Mouse (Mus musculus): ENCODE data around the gene Vps13d. TPM values are rescaled to one million over a fixed set of nuclear protein-coding genes. Genes with fewer than 3 reads are reported as not detected.

Vps13d gene
- polyA plus RNA-seq, 1 experiment from 2014 or later: 6.6 TPM

DNA sequence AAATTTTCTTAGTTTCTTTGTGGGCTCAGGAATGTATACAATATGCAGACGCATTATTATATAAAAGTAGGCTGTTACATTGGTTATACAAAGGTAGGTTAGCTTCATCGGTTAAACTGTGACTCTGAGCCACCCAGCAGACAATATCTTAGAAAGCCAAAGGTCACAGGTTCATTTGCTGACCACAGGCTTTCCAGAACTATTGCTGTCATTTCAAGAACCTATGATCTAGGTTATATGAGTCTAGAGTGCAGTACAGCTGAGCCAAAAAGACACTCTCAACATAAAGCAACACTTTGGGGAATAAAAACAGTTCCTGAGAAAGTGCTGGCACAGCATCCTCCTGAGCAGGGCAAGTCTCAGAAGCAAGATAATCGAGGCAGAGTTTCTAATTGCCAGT is 140.4 kb downstream of the Vps13d start:
- H3K9me3 ChIP-seq (ENCODE audit: low read length): no peaks in the 10 kb centered on the region
- H3K4me1 ChIP-seq (ENCODE audit: insufficient read depth): peaks cover 19% of the 10 kb centered on the region
- no peak overlapping the region for H3K4me3 ChIP-seq (ENCODE audit: low read depth, low read length)
- DNase-seq (no peak), ATAC-seq (no peak)
- H3K4me2 ChIP-seq (ENCODE audit: low read depth, low read length): no peak overlapping the region
- peaks cover 63% of the 10 kb centered on the region for H3K36me3 ChIP-seq (replicated peaks; ENCODE audit: insufficient read depth, low read length)
- no peak overlapping the region for H3K27ac ChIP-seq (ENCODE audit: low read depth)
- WGBS (ENCODE audit: insufficient replicate concordance): 64% methylated on average over 3 of the region's 3 CpGs
- H3K27me3 ChIP-seq (ENCODE audit: insufficient read depth, low read length): no peaks in the 10 kb centered on the region
- no peak overlapping the region for H3K9ac ChIP-seq (replicated peaks)
- TF ChIP-seq EP300 (IDR thresholded peaks at IDR 0.05; ENCODE audit: low read depth) (no peak), CTCF (IDR thresholded peaks at IDR 0.05; ENCODE audit: low read depth) (no peak)

DNA sequence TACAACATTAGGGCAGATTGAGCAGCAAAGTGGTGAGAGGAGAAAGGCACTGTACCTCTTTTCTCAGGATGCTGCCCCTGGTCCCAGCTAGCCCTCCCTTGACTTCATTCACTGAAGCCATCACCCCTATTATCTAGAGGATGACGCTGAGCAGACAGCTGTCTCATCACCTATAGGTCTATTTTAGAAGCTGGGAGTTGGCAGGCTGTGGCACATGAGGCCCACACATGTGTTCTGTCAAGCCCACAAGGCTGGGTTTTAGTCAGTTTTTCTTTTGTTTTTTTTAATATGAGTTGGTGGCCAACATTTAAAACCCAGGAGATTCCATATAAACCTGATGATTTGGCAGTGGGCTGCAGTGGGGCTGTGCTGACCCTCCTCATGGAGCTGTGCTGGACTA is 142.1 kb downstream of the Vps13d start:
- ATAC-seq (no peak), DNase-seq (no peak)
- 79% methylated on average over 1 of the region's 1 CpGs for WGBS (ENCODE audit: insufficient replicate concordance)
- Histone ChIP-seq H3K9ac (replicated peaks) (no peak overlapping the region), H3K27ac (ENCODE audit: low read depth) (0 out of 2 replicates have a peak overlapping the region, but pooled peaks have one; percentile 18), H3K36me3 (replicated peaks; ENCODE audit: insufficient read depth, low read length) (peaks cover 61% of the 10 kb centered on the region), H3K4me2 (ENCODE audit: low read depth, low read length) (no peak overlapping the region), H3K4me3 (ENCODE audit: low read depth, low read length) (no peak overlapping the region), H3K4me1 (ENCODE audit: insufficient read depth) (peaks cover 24% of the 10 kb centered on the region), H3K9me3 (ENCODE audit: low read length) (no peaks in the 10 kb centered on the region), H3K27me3 (ENCODE audit: insufficient read depth, low read length) (no peaks in the 10 kb centered on the region)
- TF ChIP-seq CTCF (IDR thresholded peaks at IDR 0.05; ENCODE audit: low read depth) (no peak), EP300 (IDR thresholded peaks at IDR 0.05; ENCODE audit: low read depth) (no peak)

DNA sequence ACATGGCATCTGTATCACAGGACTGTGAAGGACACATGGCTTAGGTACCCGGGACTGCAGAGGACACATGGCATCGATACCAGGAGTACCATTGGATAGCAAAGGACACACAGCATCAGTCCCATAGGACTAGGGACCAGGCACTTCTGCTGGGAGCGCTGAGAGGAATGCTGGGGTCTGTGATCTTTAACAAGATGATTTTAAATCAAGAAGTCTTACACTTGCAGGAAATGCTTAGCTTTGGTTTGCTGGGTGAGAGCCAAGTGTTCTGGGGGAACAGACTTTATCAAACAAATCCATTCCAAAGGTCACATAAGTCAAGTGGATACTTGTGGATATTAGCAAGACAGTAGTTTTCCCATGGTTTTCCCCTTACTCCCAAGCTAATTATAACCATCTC is 142.5 kb downstream of the Vps13d start:
- DNase-seq (no peak), ATAC-seq (no peak)
- no peaks in the 10 kb centered on the region for H3K9me3 ChIP-seq (ENCODE audit: low read length)
- no peaks in the 10 kb centered on the region for H3K27me3 ChIP-seq (ENCODE audit: insufficient read depth, low read length)
- TF ChIP-seq CTCF (IDR thresholded peaks at IDR 0.05; ENCODE audit: low read depth) (no peak), EP300 (IDR thresholded peaks at IDR 0.05; ENCODE audit: low read depth) (no peak)
- H3K9ac ChIP-seq (replicated peaks): no peak overlapping the region
- H3K27ac ChIP-seq (ENCODE audit: low read depth): no peak overlapping the region
- peaks cover 24% of the 10 kb centered on the region for H3K4me1 ChIP-seq (ENCODE audit: insufficient read depth)
- no peak overlapping the region for H3K4me3 ChIP-seq (ENCODE audit: low read depth, low read length)
- WGBS (ENCODE audit: insufficient replicate concordance): 76% methylated on average over 3 of the region's 3 CpGs
- H3K4me2 ChIP-seq (ENCODE audit: low read depth, low read length): no peak overlapping the region
- peaks cover 63% of the 10 kb centered on the region for H3K36me3 ChIP-seq (replicated peaks; ENCODE audit: insufficient read depth, low read length)

DNA sequence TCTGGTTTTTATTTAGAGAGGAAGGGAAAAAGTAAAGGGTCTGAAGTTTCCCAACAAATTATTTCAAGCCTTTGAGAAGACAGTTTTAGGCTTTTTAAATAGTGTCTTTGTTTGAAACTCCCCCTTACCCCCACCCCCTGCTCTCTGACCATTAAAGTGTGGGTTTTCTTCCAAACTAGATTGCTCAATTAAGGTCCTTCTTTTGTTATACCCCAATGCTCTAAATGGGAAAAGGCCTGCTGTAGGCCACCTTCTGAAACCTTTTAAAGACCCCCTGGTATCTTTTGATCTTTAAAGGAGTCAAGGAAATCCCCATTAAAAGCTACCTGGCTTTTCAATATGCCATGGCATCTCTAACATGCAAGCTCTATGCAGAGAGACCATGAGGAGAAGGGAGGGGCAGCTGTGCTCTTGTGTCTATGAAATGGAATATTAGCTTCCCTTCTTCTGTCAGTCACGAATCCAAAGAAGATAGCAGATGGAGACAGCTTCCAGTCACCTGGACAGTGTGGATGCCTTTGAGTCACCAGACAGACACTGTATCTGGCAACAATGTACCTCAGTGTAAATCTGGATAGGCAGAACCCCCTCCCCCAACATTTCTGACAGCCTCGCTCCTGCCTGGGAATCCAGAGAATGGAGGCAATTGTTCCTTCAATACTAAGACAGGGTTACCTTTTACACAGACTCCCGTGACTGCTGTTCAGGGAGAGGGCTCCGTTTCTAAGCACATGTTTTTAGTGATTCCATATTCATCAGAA is 143.4 kb downstream of the Vps13d start:
- DNase-seq (no peak), ATAC-seq (no peak)
- TF ChIP-seq EP300 (IDR thresholded peaks at IDR 0.05; ENCODE audit: low read depth) (no peak), CTCF (IDR thresholded peaks at IDR 0.05; ENCODE audit: low read depth) (no peak)
- no peak overlapping the region for H3K9ac ChIP-seq (replicated peaks)
- peaks cover 59% of the 10 kb centered on the region for H3K36me3 ChIP-seq (replicated peaks; ENCODE audit: insufficient read depth, low read length)
- H3K27me3 ChIP-seq (ENCODE audit: insufficient read depth, low read length): no peaks in the 10 kb centered on the region
- H3K4me2 ChIP-seq (ENCODE audit: low read depth, low read length): no peak overlapping the region
- H3K4me1 ChIP-seq (ENCODE audit: insufficient read depth): peaks cover 24% of the 10 kb centered on the region
- no peak overlapping the region for H3K4me3 ChIP-seq (ENCODE audit: low read depth, low read length)
- 85% methylated on average over 4 of the region's 4 CpGs for WGBS (ENCODE audit: insufficient replicate concordance)
- 0 out of 2 replicates have a peak overlapping the region, but pooled peaks have one; percentile 5 for H3K27ac ChIP-seq (ENCODE audit: low read depth)
- no peaks in the 10 kb centered on the region for H3K9me3 ChIP-seq (ENCODE audit: low read length)

DNA sequence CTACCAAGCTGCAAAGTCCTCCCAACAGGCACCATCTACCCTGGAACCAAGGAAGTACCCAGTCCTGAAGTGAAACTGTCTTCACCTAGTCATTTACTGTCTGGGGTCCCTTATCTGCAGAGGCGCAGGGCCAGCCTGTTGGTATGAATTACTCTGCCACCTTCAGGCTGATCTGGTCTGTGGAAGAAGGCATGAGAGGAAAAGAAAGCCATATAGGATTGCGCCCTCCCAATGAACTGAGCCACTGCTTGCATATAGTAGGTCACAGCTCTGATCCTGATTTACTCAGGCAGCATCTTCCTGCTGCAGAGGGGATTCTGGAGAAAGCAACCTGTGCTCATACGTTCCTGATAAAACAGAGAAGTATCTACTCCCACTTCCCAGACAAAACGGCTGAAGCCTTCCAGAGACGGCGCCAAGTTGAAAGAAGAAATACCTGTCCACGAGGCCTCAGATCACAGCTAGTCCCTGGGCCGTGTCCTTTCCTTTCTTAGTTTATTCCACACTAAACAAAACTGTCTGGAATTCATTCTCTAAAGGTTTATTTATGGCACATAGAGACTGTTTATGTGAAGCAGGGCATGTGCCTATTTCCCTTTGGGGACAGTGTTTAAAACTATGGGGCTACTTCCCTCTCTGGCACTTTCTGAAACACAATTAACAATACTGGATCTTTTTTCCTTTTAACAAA is 144.1 kb downstream of the Vps13d start:
- DNase-seq (no peak), ATAC-seq (peak; percentile 72)
- Histone ChIP-seq H3K9ac (replicated peaks) (no peak overlapping the region), H3K4me1 (ENCODE audit: insufficient read depth) (peaks cover 24% of the 10 kb centered on the region), H3K4me2 (ENCODE audit: low read depth, low read length) (no peak overlapping the region), H3K9me3 (ENCODE audit: low read length) (no peaks in the 10 kb centered on the region), H3K27me3 (ENCODE audit: insufficient read depth, low read length) (no peaks in the 10 kb centered on the region), H3K4me3 (ENCODE audit: low read depth, low read length) (no peak overlapping the region), H3K36me3 (replicated peaks; ENCODE audit: insufficient read depth, low read length) (peaks cover 54% of the 10 kb centered on the region), H3K27ac (ENCODE audit: low read depth) (peak overlapping the region; percentile 5; the same call in 1 of the 2 replicates)
- TF ChIP-seq EP300 (IDR thresholded peaks at IDR 0.05; ENCODE audit: low read depth) (peak; percentile 11; the same call in 1 of the 2 replicates), CTCF (IDR thresholded peaks at IDR 0.05; ENCODE audit: low read depth) (peak; percentile 59)
- 64% methylated on average over 8 of the region's 8 CpGs for WGBS (ENCODE audit: insufficient replicate concordance)

DNA sequence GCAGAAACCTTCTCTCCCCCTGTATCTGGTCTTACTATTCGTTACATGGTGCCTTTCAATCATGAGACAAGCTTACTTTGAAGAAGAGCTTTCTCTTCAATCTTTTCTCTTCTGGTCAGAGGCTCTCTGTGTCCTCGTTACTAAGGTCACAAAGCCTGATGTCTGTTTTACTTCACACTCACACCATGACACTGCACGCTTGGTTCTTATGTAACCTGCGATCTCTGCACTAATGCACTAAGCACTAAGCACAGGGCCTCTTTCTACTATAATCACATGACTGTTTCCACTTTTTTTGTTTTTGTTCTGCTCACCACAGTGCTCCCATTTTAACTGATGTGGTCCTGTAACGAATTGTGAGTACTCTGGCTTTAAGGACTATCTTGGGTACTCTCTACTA is 146.8 kb downstream of the Vps13d start:
- peaks cover 61% of the 10 kb centered on the region for H3K36me3 ChIP-seq (replicated peaks; ENCODE audit: insufficient read depth, low read length)

More for the DNA sequence above, 146.8 kb downstream of the Vps13d start:
- no peak for ATAC-seq
- Histone ChIP-seq H3K4me1 (ENCODE audit: insufficient read depth) (peaks cover 18% of the 10 kb centered on the region), H3K27me3 (ENCODE audit: insufficient read depth, low read length) (no peaks in the 10 kb centered on the region), H3K4me3 (ENCODE audit: low read depth, low read length) (no peak overlapping the region), H3K9me3 (ENCODE audit: low read length) (no peaks in the 10 kb centered on the region), H3K9ac (replicated peaks) (no peak overlapping the region), H3K27ac (ENCODE audit: low read depth) (no peak overlapping the region), H3K4me2 (ENCODE audit: low read depth, low read length) (no peak overlapping the region)
- DNase-seq: no peak
- TF ChIP-seq CTCF (IDR thresholded peaks at IDR 0.05; ENCODE audit: low read depth): no peak
- TF ChIP-seq EP300 (IDR thresholded peaks at IDR 0.05; ENCODE audit: low read depth): no peak
- WGBS (ENCODE audit: insufficient replicate concordance): 73% methylated on average over 5 of the region's 5 CpGs
